Mouse (Mus musculus): ENCODE measurements at regions not wholly inside any gene's neighbourhood (a gene's known extent, or its start where the extent isn't known, plus 50 kb on each side); places are given as distances from the start of the nearest gene placed in this dataset.
A peak's percentile ranks its signal among the peaks of the same experiment; 100 is the strongest.

- no peak for DNase-seq
Measured at GRCm38 (mm10) chr13:71138745-71139312, 297.2 kb upstream of the Adamts16 start.

DNA sequence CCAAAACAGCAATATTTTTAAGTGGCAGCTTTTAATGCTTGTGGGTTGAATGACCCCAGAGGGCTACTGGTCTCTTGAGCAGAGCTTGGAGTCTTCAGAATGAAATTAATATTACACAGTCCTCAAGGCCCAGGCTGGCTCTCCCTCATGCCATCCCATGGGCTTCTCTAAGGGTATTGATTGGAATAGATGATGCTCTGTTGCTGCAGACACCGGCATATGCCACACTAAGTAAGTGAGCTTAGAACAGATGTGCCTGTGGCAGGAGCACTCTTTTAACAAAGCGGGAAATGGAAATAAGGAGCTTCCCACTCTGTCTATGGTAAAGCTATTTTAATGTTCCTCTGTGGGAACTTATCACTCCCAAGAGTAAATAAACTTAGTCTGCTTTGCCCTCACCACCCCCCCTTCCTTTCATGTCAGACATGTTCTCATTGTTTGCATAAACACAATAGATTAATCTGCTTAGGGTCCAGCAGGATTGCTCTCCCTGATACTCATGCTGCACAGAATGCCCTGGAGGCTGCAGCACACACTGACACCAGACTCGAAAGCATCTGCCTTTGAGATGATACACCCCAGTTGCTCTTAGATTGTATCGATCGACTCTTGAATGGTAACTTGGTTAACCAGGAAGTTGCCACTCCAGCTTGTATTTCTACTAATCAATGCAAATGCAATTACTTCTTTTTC lies 294.5 kb upstream of the Adamts16 start:
- no peak for DNase-seq

- peak; percentile 55 for DNase-seq
Measured at GRCm38 (mm10) chr13:71121484-71121883, 279.9 kb upstream of the Adamts16 start.

- DNase-seq, result no peak
Measured at GRCm38 (mm10) chr13:71108175-71108574, 266.6 kb upstream of the Adamts16 start.

GRCm38 (mm10) chr13:71105229-71105838 lies 263.7 kb upstream of the Adamts16 start:
- peak; percentile 68 for DNase-seq

- DNase-seq, result no peak
Measured at GRCm38 (mm10) chr13:71104419-71105228, 263.0 kb upstream of the Adamts16 start.

DNA sequence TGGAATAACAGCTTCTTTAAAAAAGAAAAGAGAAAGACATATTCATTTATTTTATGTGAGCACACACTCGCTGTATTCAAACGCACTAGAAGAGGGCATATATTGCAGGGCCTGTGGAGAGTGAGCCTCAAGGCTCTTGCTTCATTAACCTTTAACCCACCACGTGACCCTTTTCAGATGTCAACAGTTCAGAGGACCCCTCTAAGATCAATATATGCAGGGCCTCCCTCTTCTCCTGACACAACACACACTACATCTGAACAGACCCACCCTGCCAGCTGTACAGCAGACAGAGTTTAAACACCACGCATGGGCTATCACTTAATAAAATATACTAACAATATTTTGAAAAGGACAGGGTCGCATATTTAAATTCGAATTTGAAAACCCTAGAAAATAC lies 242.7 kb upstream of the Adamts16 start:
- DNase-seq, result no peak

DNA sequence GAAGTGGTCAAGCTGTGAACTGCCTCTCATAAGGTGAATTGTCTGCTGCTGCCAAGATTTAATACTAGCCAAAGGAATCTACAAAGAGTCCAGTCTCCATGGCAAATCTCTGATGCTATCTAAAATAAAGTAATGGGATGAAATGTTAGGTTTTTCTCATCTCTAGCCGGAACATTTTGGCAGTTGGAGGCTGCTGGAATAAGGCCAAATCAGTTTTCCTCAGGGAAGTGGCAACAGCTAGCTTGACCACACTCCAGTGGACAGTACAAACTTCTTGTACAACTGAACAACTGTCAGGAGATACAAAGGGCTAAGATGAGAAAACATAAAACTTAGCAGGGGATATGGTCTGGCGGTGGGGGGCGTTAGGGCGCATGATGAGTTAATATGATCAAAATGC lies 234.3 kb upstream of the Adamts16 start:
- peak; percentile 17 for DNase-seq

GRCm38 (mm10) chr13:71074012-71074411 lies 232.4 kb upstream of the Adamts16 start:
- DNase-seq, result no peak

GRCm38 (mm10) chr13:71068757-71069201 lies 227.2 kb upstream of the Adamts16 start:
- no peak for DNase-seq

DNA sequence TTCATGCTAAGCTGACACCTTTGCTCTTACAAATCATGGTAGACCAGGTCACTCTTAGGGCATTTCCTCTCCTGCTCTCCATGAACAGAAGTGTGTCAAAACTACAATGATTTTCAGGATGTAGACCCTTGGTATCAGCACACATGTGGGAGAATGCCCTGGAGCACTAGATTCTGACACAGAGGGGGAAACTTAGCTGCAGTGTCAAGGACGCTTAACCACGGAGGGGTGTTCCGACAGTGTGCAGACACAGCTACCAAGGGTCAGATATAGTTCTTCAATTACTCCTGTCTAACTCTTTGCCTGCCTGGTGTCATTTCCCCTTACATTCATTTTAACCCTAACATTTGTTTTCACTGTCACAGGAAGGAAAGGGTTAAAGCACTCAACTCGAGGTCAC lies 226.4 kb upstream of the Adamts16 start:
- no peak for DNase-seq

- DNase-seq, result no peak
Measured at GRCm38 (mm10) chr13:71065568-71065967, 224.0 kb upstream of the Adamts16 start.

GRCm38 (mm10) chr13:71064590-71065307 lies 223.1 kb upstream of the Adamts16 start:
- DNase-seq, result no peak

- DNase-seq, result no peak
Measured at GRCm38 (mm10) chr13:71053361-71054264, 212.0 kb upstream of the Adamts16 start.

DNA sequence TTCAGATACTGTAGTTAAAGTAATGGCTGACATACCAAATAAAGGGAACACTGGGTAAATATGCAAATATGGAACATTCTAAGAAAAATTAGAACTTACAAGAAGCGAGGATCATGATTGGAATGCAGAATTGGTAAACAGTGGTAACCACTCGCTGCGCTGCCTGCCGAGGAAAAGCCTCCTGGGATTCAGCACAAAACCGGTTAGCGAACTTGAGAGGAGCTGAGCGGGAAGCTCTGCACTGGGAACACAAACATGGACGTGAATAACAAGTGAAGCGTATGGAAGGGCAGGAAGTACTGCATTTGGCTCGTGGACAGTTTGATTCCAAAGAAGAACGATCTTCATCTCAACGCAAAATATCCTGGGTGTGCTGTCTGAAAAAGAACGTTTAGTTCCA lies 209.0 kb upstream of the Adamts16 start:
- no peak for DNase-seq

DNA sequence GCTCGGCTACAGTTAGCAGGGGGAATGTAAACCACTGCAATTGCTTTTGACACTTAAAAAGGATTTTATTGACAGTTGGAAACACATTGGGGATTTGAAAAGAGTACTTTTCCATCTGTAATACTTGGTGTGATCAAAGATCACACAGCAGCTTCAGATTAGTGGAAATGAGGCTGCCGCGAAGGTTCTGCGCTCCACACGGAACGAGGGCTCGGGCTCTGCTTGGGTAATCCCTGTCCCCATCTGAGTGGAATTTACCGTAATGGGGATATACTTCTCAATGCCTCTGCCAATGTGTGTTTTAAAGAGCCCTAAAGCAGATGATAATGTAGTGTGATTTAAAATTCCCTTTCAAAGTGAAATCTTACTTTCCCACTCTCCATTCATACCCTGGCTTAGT lies 194.4 kb upstream of the Adamts16 start:
- no peak for DNase-seq

DNA sequence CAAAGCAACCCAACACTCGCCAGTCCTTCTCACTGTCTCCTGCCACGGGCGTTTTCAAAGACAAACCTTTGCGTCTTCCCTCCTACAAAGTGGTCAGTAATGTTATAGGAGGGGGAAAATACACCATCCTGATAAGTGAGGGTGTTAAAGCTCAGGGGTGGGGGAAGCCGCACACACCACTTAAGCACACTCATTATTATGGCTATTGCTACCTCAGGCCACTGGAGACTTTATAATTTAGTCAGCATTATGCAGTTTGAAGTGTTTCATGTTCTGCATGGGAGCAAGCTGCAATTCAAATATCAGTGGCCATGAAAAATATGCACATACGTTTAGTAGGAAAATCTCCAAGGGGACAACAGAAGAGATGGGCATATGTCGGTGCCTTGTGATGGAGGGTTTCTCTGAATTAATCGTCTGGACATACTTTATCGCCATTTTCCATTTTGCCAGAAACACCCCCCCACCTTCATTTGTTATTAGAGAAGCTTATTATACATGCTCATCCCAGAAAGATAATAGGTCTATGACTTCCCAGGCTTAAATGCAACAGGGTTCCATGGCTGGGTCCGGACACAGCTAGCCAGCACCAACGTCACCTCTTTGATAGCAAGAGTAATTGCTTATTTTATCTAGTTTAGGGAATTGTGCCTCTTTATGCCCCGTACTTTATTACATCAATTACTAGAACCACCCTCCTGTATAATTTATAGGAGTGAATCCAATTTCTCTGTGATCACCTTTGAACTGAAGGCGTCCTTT lies 193.5 kb upstream of the Adamts16 start:
- no peak for DNase-seq

DNA sequence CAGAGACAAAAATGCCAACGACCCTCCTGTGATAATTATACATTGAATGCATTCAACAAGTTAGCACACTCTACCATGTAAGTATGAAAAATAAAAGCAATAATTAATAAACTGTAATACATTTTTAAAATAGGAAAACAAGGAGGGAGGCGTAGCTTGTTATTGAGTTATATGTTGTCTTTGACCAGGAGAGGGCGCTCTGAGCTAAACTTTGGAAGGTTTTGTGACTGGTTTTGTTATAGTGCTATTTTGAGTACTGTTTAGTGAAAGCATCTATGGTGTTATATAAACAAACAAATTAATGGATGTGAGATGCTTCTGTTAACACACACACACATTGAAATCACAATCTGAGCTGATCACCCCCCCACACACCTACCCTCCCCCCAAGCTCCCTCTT lies 166.6 kb upstream of the Adamts16 start:
- DNase-seq, result peak; percentile 47

DNA sequence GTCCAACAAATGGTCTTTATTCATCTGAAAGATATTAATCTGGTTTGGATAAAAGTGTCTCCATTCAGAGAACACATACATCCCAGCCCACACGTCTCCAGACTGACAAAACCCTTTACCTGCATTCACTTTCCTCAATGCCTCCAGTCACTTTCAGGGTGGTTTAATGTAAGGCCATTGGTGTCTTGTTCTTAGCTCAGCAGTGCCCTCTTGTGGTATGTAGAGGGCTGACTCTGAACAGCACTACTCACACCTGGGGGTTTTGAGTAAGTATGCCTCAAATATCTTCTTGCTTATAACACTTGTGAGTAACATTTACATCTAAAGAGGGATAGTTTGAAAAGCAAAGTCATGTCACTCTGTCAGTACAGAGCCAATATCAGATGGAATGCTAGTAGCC lies 164.5 kb upstream of the Adamts16 start:
- DNase-seq, result peak; percentile 40

DNA sequence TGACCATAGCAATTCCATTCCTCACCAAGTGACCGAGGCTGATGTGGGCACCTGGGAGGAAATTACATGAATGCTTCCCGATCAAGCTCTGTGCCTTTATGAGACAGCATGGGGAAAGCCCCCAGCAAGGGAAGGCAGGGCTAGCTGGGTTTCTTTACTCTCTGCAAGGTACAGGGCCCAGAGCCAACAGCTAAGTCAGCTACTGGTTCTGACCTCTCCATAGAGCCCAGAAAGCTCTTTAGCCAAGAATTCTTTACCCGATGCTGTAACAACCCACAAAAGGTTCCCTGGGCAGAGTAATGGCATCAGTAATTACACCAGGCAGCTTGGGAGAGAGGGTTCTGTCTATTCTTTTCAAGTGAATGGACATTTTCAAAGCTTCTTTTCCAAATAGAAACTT lies 161.9 kb upstream of the Adamts16 start:
- DNase-seq, result no peak
